Mouse (Mus musculus): Measurements from ENCODE around the gene Nr2e3.
"Not testable (repeated sequence)": the region's sequence is repeated elsewhere in the genome, so short reads cannot be mapped to it uniquely, and the experiment has no call there.

The Nr2e3 gene

DNA sequence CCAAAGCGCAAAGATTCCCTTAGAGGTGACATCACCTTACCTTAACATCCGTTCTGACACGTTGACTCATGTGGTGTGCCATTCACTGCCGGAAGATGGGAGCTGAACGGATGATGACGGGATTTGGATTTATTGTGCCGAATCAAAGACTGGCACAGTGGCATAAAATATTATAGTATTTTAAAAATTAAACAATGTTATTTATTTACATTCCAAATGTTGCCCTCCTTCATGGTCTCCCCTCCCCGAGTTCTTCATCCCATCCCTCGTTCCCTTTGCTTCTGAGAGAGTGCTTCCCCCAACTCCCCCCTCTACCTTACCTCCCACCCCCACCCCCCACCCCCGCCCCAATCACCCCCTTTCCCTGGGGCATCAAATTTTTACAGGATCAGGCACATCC lies at the start of gene Nr2e3:
Gene Nr2e3, minus strand, starts transcription at position 101 of the 400 bp plus-strand sequence.
- no peak for DNase-seq (ENCODE audit: low read depth, low spot score)

DNA sequence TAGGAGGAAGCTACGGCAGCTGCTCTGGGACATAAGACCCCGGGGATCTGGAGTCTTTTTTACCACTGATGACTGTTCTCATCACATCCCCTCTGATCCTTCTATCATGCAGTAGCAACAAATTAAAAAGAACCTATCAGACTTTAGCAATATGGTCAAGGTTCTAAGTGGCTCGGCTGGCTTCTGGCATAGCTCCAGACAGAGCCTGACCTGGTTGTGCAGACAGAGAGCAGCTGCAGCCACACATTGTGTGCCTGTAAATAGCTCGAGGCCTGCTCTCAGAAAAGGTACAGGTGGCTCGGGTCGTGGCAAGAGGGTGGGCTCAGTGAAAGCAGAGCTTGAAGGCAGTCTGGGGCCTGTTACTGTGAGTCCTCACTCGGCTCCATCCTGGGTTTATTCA lies 48.5 kb upstream of the Nr2e3 start:
- peak; percentile 38 for DNase-seq (ENCODE audit: low read depth, low spot score)

DNA sequence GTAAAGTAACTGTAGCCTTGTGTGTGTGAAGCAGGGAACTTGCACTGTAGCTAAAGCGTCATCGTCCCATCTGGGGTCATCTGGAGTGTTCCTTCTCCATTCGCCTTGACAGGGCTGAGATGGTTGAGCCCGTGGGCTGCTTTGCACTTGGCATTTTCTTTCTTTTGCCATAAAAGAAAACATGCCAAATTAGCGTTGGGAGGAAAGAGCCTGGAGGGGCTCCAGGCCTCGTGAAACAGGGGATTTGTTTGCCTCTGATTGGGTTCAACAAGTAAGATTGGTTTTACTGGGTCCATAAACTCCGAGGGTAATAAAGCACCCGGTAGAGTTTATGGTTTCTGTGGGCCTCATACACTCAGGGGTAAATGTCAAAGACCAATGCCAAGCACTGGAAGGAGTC lies 41.9 kb upstream of the Nr2e3 start:
- DNase-seq (ENCODE audit: low read depth, low spot score): no peak

DNA sequence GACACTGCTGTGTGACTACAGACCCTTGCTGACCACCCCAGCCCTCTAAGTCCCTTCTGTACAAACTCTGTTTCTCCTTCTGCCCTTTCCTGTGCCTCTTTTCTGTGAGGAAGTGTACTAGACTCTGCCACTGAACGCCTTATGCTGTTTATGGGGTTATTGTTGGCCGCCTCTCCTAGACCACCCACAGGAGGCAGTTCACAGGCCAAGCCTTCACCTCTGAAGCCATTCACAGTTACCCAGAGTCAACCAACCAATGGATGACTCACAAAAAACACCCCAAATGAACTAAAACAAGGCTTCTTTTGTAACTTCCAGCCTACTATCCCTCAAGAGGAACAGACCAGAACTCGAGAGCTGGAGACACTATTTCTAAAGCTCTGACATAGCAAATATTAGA lies 41.0 kb upstream of the Nr2e3 start:
- DNase-seq (ENCODE audit: low read depth, low spot score): no peak

DNA sequence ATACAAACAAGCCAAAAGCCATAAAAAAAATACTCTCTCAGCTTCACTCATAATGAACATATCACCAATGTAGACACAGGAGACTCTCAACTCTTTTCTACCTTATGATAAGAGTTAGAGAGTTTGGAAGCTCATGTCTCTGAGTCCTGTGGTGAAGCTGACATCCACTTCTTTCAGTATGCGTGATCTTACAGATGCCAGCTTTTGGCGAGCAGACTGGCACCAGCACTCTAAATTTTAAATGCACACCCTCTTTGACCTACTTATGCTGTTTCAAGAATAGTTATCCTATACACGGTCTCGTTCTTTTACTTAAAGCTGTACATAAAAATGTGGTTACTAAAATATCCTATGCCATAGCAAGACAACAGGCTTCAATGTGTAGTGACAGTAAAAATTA lies 37.3 kb upstream of the Nr2e3 start:
- peak; percentile 56 for DNase-seq (ENCODE audit: low read depth, low spot score)

DNA sequence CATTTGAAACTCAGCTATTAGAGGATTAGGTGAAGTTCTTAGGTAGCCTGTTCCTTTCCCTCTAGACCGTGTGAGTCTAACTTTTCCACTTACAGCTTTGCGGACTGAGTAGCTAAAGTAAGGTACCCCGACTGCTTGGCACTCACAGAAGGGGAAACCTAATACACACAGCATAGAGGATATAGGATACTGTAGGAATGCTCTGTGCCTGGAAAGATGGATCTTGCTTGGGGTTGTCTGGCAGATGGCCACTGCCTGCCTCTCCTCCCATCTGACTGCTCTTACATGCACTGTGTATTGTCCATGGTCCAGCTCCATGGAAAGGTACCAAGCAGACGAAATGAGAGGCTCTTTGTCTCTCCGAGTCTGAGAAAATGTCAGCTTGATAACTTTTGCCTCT lies 30.9 kb upstream of the Nr2e3 start:
- no peak for DNase-seq (ENCODE audit: low read depth, low spot score)

DNA sequence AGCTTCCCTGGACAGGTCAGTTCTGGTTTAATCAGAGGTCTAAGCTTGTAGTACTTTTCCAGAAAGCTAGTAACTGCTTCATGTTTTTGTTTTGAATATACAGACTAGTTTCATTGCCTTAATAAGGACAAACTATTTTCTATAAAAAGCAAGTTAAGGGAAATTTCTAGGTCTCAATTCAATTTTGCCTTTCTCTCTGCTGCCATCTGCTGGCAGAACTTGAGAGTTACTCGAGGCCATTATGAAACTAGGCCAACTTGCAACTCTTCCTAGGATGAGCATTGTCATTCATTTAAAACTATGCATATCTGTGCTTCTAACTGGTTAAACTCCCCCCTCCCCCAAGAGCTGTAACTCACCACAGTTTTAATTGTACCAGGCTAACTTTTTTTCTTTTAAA lies 29.4 kb upstream of the Nr2e3 start:
- DNase-seq (ENCODE audit: low read depth, low spot score): peak; percentile 78

DNA sequence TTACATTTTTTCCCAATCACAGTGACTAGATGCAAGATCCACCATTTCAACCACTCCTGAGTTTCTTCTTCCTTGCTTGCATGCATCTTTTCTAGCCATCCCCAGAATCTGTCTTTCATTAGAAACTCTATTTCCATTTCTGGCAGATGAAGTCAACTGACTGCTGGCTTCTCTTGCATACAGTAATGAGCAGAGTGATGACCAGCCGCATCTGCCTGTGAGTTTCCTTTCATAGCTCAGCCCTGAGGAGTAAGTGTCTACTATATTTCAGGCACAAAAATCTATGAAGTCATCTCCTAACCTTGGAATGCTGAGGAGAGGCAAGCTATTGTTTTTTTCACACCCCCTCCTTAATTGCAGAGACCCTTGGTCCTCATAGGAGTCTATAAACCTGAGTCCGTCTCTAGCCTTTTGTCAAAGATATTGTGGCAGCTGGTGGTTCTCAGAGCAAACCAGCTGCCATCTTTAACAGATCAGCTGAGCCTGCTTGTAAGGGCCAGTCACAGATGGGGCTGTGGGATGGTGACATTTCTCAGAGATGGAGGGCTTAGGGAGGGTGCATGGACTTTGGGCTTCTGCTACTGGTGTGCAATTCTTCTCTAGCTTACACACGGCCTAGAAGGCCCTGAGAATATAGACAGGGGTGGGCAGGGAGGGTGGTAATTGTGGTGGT lies 25.6 kb upstream of the Nr2e3 start:
- DNase-seq (ENCODE audit: low read depth, low spot score): peak; percentile 52

DNA sequence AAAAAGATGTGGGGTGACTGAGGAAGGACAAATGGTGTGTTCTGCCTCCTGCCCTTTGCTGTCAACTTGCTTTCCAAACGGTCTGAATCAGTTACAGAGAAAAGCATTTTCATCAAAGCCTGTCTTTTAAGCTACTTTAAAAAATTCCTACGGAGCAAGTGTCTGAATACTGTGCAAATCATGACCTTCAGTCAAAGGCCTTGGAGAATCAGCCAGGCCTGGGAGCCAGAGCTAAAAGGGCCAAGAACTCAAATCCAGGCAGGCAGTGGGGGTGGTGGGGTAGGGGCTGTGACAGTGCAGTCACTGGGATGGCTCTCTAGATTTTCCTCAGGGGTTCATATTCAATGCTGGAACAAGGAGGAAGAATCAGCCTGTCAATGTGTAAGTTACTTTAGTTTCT lies 20.7 kb upstream of the Nr2e3 start:
- no peak for DNase-seq (ENCODE audit: low read depth, low spot score)

DNA sequence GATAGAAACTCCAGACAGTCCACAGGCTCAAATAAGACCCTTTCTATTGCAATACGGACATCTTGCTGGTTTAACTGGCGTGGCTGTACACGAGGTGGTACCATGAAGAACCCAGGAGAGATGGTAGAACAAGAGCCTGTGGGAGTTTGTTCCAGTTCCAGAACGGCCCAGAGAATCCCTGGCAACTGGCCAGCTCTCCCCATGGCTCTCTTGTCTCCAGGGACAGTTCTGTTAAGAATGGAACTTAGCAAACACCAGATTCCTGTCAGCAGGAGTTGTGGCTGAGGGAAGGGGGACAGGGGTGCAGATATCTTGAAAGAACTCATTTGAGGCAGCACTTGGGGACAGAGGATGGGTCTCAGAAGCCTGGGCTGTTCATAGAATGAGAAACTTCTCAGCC lies 10.8 kb upstream of the Nr2e3 start:
- no peak for DNase-seq (ENCODE audit: low read depth, low spot score)

DNA sequence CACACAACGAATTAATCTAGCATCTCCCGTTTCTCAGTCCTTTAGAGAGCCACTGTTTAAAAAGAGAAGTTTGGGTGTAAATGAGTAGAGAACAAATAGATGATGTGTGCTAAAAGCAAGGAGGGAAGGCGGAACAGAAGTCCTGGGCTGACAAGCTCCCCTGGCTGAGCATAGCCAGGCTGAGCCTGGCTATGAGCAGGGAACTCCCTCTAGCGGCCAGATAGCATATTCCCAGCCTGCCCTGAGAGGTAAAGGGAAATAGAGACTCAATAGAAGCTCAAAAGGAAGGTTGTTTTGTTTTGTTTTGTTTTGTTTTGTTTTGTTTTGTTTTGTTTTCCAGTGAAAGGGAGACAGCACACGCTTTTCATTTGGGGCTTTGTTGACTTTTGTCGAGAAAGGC lies 8.9 kb upstream of the Nr2e3 start:
- DNase-seq (ENCODE audit: low read depth, low spot score): peak; percentile 85

DNA sequence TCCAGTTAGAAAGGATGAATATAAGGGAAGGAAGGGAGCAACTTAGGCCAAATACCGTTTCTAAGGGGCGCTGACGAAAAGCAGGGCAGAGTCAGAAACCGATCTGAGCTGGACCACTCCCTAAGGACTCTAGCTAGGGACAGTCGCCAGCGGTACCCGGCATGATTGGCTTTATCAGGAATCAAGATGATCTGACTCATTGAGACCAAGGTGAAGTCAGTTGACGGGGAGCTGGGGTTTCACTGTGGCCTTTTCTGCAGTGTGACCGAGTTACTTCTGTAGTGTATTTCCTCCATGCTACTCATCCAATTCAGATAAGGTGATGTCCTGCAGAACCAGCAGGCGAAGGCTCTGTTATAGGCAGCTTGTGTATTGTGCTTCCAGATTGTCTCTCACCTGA lies 4.6 kb upstream of the Nr2e3 start:
- no peak for DNase-seq (ENCODE audit: low read depth, low spot score)

DNA sequence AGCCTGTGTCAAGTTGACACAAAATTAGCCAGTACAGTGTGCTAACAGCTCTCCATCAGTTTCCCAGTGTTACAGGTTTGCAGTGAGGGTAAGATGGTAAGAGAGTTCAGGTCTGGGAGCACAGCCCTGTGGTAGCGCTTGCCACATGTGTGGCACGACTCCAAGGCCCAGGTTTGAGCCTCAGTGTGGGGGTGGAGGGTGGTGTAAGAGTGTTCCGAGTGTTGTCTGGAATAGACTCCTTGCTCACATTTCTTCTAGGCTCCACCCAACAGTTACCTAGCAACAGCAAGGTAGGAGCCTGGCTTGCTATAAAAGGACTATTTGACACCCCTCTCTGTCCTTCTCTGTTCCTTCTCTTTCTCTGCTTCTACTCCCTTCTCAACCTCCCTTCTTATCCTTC lies 3.9 kb upstream of the Nr2e3 start:
- peak; percentile 78 for DNase-seq (ENCODE audit: low read depth, low spot score)

DNA sequence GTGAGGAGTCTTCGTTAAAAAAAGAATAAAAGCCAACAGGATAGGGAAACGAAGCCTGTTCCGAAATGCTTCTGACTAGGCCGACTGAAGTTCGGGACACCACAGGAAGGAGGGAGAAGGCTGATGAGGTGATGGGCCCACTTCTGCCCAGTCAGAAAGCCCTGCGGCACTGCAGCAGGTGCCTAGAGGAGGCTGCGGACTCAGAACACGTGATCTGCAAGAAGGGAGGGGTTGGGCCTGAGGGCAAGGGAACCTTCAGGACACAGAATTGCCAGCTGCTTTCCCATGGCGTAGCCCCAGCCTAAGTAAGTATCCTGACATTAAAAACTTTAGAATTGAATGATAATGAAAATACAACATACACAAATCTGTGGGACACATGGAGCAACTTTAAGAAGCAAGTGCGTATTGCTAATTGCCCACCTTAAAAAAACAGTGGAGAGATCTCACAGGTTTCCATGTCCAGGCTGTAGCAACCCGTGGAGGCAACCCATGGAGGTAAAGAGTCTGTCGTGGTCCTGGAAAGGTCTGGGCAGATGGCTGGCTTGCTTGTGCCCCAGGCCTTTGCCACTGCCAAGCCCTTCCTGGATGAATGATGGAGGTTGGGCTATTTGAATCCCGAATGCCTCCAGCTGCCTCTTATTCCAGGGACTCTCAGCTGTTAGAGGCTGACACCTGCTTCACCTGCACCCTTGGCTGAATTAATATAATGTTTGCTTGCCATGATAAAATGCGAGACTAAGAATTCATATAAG lies 919 bp upstream of the Nr2e3 start:
- DNase-seq (ENCODE audit: low read depth, low spot score): no peak

DNA sequence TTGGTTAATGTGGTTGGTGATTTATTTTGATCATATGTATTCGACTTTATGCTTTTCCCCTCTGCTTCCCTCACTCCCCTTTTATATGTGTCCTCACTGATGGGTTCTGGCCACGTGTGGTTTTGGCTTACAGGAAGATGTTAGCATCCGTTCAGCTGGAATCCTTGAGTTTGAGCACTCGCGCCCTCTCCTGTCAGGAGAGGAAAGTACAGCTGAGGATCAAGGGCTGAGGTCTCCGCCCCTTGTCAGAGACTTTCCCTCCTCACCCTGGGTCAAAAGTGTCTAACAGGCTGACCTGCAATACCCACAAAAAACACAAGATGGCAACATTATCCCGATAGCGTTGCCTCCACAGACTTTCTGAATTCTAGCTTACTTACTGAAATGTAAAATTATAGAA lies 1.2 kb downstream of the Nr2e3 start:
- DNase-seq (ENCODE audit: low read depth, low spot score): peak; percentile 84

DNA sequence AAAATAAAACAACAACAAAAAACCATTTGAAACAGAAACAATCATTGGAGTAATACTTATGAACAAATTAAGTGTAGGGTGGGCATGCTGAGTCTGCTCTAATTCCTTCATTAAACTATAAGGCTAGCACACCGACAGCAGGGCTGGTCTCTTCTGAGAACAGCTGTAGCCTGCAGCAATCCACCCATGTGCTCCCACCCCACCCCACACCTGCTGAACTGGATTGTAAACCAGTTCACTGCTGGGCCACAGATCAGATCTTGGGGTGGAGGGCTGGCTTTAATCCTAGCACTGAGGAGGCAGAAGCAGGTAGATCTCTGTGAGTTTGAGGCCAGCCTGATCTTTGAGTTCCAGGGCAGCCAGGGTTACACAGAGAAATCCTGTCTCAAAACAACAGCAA lies 2.3 kb downstream of the Nr2e3 start:
- not testable (repeated sequence) for DNase-seq (ENCODE audit: low read depth, low spot score)

DNA sequence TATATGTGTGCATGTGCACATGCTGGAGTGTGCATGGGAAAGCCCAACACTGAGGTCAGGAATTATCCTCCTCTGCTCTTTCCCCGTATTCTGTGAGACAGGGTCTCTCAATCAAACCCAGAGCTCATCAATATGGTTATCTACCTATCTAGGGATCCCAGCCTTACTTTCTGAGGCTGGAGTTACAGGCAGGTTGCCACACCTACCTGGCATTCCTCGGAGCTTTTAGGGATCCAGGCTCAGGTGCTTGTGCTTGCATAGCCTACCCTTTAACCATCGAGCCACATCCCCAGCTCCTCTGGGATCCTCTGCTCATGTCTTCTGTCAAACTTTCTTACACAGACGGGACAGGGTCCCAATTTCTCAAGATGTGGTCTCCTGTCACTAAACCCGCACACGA lies 4.0 kb downstream of the Nr2e3 start:
- DNase-seq (ENCODE audit: low read depth, low spot score): no peak

DNA sequence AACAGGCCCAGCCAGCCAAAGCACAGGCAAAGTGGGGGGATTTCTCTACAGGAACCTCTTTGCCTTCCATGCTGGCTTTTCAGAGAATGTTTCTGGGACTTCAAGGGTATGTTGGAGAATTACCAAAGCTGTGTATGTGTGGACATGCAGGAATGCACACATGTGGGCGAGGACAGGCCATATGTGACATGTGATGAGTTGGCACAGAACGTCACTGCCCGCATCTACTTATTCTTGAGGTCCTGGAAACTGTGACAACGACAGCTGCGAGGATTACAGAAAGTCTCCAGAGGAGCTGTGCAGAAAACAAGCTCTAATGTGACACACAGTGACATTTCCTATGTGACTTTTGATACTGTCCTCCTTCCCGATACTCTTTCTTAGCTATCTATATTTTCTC lies 4.8 kb downstream of the Nr2e3 start:
- DNase-seq (ENCODE audit: low read depth, low spot score): no peak

DNA sequence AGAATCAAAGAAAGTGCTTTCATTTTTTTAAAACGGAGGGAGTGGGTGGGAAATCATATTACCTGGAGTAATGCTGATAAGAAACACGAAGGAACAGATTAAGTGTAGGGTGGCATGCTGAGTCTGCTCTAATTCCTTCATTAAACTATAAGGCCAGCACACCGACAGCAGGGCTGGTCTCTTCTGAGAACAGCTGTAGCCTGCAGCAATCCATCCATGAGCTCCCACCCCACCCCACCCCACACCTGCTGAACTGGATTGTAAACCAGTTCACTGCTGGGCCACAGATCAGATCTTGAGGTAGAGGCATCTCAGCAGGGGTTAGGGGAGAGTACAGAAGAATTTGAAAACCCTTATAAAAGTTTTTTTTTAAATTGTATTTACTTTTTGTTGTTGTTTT lies 5.3 kb downstream of the Nr2e3 start:
- DNase-seq (ENCODE audit: low read depth, low spot score): no peak

DNA sequence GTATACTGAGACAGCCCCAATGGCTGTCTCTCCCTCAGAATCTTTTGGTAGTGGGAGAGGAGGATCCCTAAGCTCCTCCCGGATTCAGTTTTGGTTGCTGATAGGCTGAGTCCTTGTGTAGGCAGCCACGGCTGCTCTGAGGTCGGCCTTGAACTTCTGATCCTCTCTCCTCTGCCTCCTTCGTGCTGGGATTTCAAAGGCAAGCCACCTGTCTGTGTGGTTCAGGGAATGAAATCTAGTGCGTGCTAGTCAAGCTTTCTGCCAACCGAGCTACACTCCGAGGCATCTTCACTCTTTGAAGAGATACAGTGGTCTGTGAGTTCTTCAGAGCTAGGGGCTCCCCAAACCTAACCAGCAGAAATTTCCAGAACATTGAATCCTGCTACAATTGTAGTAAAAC lies 6.9 kb downstream of the Nr2e3 start:
- no peak for DNase-seq (ENCODE audit: low read depth, low spot score)

DNA sequence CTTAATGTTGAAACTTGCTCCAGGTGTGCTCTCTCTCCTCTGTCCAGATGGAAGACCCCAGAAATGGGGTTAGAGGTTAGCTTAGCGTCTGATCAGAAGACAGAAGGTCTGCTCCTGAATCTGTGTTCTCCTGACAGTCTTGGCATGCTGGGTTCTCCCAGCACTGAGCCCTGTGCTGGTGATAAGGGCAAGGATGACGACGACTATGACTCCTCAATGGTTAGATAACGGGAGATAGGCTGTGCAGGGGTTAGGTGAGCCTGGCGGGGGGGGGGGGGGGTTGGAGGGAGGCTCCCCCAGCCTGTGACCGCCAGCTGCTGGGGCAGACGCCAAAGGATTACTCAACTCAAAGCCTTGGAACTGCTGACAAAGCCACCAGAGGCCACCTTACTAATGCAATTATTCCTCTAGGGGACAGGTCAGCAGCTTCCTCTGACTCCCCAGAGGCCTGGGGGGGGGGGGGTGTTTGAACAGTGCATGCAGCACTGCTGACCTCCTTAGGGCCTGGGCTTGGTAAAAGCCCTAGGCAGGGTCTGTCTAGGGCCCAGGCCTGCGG lies 7.9 kb downstream of the Nr2e3 start:
- no peak for DNase-seq (ENCODE audit: low read depth, low spot score)

DNA sequence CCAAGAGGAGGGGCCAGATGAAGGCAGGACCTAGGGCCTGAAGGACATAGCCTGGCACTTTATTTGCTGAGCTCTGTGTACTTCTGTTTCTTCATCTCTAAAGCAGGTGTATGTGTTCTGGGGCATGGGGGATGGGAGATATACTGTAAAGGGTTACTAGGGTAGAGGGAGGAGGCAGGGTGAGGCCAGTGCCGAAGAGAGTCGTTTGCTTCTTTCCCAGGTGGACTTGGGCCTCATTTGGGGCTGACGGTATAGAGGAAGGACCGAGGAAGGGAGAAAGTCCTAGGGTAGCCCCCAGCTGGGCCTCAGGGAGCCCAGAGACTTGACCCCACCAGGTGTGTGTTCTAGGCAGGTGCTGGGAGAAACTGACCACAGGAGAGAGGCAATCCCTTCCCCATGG lies 8.5 kb downstream of the Nr2e3 start:
- no peak for DNase-seq (ENCODE audit: low read depth, low spot score)

All from brain, adult 2 months (tissue).